Mouse (Mus musculus) intestine, embryonic 14.5 days (tissue): ENCODE measurements at regions not wholly inside any gene's neighbourhood (a gene's known extent, or its start where the extent isn't known, plus 50 kb on each side); places are given as distances from the start of the nearest gene placed in this dataset.

ENCODE experiments used
- ATAC-seq: fragments of 200-750 bp; cut with Nextera tagmentation; replicated peaks from 2 replicates; pipeline ENCODE4 v1.8.0; 2017; ENCODE audit warnings: low read depth, moderate number of reproducible peaks, moderate TSS enrichment, moderate library complexity; ENCODE audit not compliant: low FRiP score, low TSS enrichment
- DNase-seq: peaks from one replicate; pipeline ENCODE4 v3.0.0-alpha.2; 2018; ENCODE audit warnings: low spot score
- H3K27ac ChIP-seq: fragments of 300-500 bp; sonication (generic); 2 replicates; pipeline ENCODE4 v1.5.1; 2014; ENCODE audit warnings: low read depth, mild to moderate bottlenecking, control low read depth
- H3K27me3 ChIP-seq: fragments of 300-500 bp; sonication (generic); replicated peaks from 2 replicates; pipeline ENCODE4 v1.6.1; 2014; ENCODE audit warnings: low read length, control low read depth; ENCODE audit not compliant: control insufficient read depth, insufficient read depth
- H3K36me3 ChIP-seq: fragments of 300-500 bp; sonication (generic); 2 replicates; pipeline ENCODE4 v1.6.1; 2014; ENCODE audit warnings: low read length, control low read depth; ENCODE audit not compliant: control insufficient read depth, insufficient read depth
- H3K4me1 ChIP-seq: fragments of 300-500 bp; sonication (generic); replicated peaks from 2 replicates; pipeline ENCODE4 v1.6.1; 2014; ENCODE audit warnings: low read length, control low read depth, mixed read lengths; ENCODE audit not compliant: control insufficient read depth, insufficient read depth
- H3K4me2 ChIP-seq: fragments of 300-500 bp; sonication (generic); 2 replicates; pipeline ENCODE4 v1.6.1; 2014; ENCODE audit warnings: low read length
- H3K4me3 ChIP-seq: fragments of 300-500 bp; sonication (generic); 2 replicates; pipeline ENCODE4 v1.5.1; 2014; ENCODE audit warnings: low read depth, low read length, control low read depth, mixed read lengths
- H3K9ac ChIP-seq: fragments of 300-500 bp; sonication (generic); 2 replicates; pipeline ENCODE4 v1.6.1; 2014; ENCODE audit warnings: mild to moderate bottlenecking, low read length
- H3K9me3 ChIP-seq: fragments of 300-500 bp; sonication (generic); 2 replicates; pipeline ENCODE4 v1.6.1; 2016; ENCODE audit warnings: low read length, control low read depth; ENCODE audit not compliant: control insufficient read depth
- WGBS: fragments of 180-500 bp; shearing (Covaris S2); extraction: QIAGEN DNeasy Blood & Tissue Kit; methylation state at CpG from one replicate; pipeline ENCODE4 v1.1.7; 2014; 5-methylcytosine and 5-hydroxymethylcytosine counted together

DNA sequence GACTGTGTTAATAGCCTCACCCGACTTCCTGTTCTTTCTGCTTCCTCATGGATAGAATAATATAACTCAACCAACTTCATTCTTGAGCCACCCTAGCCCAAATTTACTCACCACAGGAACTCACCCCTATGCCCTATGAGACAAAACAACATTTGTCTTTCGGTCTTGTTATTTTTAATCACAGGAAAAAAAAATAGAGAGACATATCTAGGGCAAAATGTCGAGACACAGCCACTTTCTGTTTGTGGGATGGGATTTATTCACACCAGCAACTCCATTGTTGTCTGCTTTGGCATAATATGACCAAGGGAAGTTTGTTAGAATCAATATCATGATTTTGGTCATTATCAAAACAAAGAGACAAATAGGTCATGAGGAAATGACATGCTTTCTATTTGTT lies 1102.4 kb upstream of the Pcdh20 start:
- Histone ChIP-seq H3K9ac (no peak overlapping the region), H3K27ac (no peak overlapping the region), H3K27me3 (no peaks in the 10 kb centered on the region), H3K4me1 (no peaks in the 10 kb centered on the region), H3K4me3 (no peak overlapping the region), H3K9me3 (no peaks in the 10 kb centered on the region), H3K36me3 (no peaks in the 10 kb centered on the region), H3K4me2 (no peak overlapping the region)
- DNase-seq (no peak), ATAC-seq (no peak)
- 70% methylated on average over 3 of the region's 3 CpGs for WGBS

- Histone ChIP-seq H3K9ac (no peak overlapping the region), H3K4me3 (no peak overlapping the region), H3K27me3 (no peaks in the 10 kb centered on the region), H3K9me3 (no peaks in the 10 kb centered on the region), H3K4me1 (no peaks in the 10 kb centered on the region), H3K36me3 (no peaks in the 10 kb centered on the region), H3K27ac (no peak overlapping the region), H3K4me2 (no peak overlapping the region)
- ATAC-seq (no peak), DNase-seq (no peak)
- 44% methylated on average over 1 of the region's 1 CpGs for WGBS
Measured at GRCm38 (mm10) chr14:89571703-89572102, 1100.5 kb upstream of the Pcdh20 start.

DNA sequence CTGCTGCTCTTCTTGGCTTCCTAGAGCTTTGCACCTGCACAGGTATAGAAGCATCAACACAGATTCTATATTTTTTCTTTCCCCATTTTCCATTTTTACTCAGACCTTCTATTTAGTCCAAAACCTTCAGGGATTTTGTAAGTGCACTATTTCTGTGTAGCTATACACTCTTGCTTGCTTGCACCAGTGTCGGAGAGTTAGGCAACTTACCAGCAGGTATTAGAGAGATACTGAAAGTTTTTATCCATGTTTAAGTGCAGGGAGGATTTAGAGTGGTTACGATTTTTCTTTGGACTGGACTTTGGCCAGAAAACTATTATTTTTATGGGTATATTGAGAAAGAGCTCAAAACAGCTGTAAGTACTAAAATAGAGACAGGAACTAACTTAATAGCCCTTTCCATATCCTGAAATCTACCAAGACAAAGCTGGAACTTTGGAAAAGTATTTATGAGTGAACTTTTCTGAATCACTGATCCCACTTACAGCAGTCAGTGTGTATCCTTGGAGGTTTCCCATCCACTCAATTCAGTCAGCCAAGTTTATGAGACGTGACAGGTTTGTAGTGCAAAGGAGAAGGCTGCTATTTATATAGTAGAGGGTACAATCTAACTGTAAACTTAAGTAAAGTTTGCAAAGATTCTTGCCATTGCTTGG lies 1088.8 kb upstream of the Pcdh20 start:
- ATAC-seq = no peak
- Histone ChIP-seq H3K4me1 (no peaks in the 10 kb centered on the region), H3K27me3 (no peaks in the 10 kb centered on the region), H3K27ac (no peak overlapping the region), H3K9me3 (no peaks in the 10 kb centered on the region), H3K4me2 (no peak overlapping the region), H3K36me3 (no peaks in the 10 kb centered on the region), H3K4me3 (no peak overlapping the region), H3K9ac (no peak overlapping the region)
- DNase-seq = no peak
- WGBS = 58% methylated on average over 3 of the region's 3 CpGs

GRCm38 (mm10) chr14:89557334-89557733 lies 1086.1 kb upstream of the Pcdh20 start:
- H3K4me2 ChIP-seq = no peak overlapping the region
- ATAC-seq (no peak), DNase-seq (no peak)
- no peaks in the 10 kb centered on the region for H3K27me3 ChIP-seq
- no peak overlapping the region for H3K27ac ChIP-seq
- no peak overlapping the region for H3K4me3 ChIP-seq
- H3K9ac ChIP-seq = no peak overlapping the region
- no peaks in the 10 kb centered on the region for H3K4me1 ChIP-seq
- H3K9me3 ChIP-seq = no peaks in the 10 kb centered on the region
- no peaks in the 10 kb centered on the region for H3K36me3 ChIP-seq

GRCm38 (mm10) chr14:89556245-89556644 lies 1085.0 kb upstream of the Pcdh20 start:
- Histone ChIP-seq H3K4me3 (no peak overlapping the region), H3K4me2 (no peak overlapping the region), H3K27me3 (no peaks in the 10 kb centered on the region), H3K27ac (no peak overlapping the region), H3K36me3 (no peaks in the 10 kb centered on the region), H3K9me3 (no peaks in the 10 kb centered on the region), H3K9ac (no peak overlapping the region), H3K4me1 (no peaks in the 10 kb centered on the region)
- DNase-seq = no peak
- no peak for ATAC-seq
- 65% methylated on average over 2 of the region's 2 CpGs for WGBS

- DNase-seq (no peak), ATAC-seq (no peak)
- 77% methylated on average over 3 of the region's 3 CpGs for WGBS
- Histone ChIP-seq H3K4me3 (no peak overlapping the region), H3K36me3 (no peaks in the 10 kb centered on the region), H3K4me1 (no peaks in the 10 kb centered on the region), H3K27ac (no peak overlapping the region), H3K4me2 (no peak overlapping the region), H3K9me3 (no peaks in the 10 kb centered on the region), H3K27me3 (no peaks in the 10 kb centered on the region), H3K9ac (no peak overlapping the region)
Measured at GRCm38 (mm10) chr14:89554127-89554526, 1082.9 kb upstream of the Pcdh20 start.
